18 mouse cellular contexts compared by ENCODE assay signal in the genomic region with DNA sequence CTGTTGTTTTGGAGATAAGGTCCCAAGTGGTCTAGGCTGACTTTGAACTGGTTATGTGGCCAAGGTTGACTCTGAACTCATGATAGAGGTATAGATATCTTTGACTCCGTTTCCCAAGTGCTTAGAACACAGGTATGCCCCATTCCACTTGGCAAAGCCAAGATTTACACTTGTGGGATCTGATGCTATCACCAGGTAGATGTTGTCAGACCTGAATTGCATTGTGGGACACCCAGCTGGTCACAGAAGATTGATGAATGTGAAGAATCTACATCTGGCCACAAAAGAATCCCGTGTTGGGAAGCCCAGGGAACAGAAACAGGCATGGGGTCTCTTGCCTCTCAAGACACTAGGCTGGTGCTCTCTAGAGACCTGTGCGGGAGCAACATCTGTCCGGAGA.
"Had no signal": no experiment of that assay in that cellular context is flagged by ENCODE, and none has a peak within 500 bp of the region (broad histone marks: within the 10 kb centered on the region; RNA-seq: fewer than 3 reads in every experiment).

No protein-coding gene starts in this region.

- H3K36me3 ChIP-seq: midbrain, embryonic 12.5 days; neural tube, embryonic 13.5 days; neural tube, embryonic 15.5 days had no signal

- H3K27ac ChIP-seq: midbrain, embryonic 12.5 days; neural tube, embryonic 13.5 days; neural tube, embryonic 15.5 days had no signal

- H3K4me3 ChIP-seq: midbrain, embryonic 12.5 days; myocyte; neural tube, embryonic 13.5 days; neural tube, embryonic 15.5 days had no signal

- H3K9me3 ChIP-seq: midbrain, embryonic 12.5 days; neural tube, embryonic 13.5 days; neural tube, embryonic 15.5 days had no signal

- H3K27me3 ChIP-seq: neural tube, embryonic 13.5 days; neural tube, embryonic 15.5 days had no signal

- ATAC-seq: midbrain, embryonic 16.5 days had no signal

- H3K9ac ChIP-seq: lung, embryonic 14.5 days; midbrain, embryonic 12.5 days; neural tube, embryonic 13.5 days; neural tube, embryonic 15.5 days had no signal

- DNase-seq: lung, adult 18-20 months; lung, embryonic 14.5 days; lung, postnatal 10 days; lung, postnatal 4 days; midbrain, embryonic 14.5 days; retina, postnatal 1 day; right cerebral cortex, adult 18-20 months; right cerebral cortex, postnatal 25 days; right cerebral cortex, postnatal 4 days; spleen, adult 18-20 months; thymus, adult 18-20 months; thymus, postnatal 14 days; thymus, postnatal 36 days had no signal

- H3K4me2 ChIP-seq: lung, embryonic 14.5 days; midbrain, embryonic 12.5 days; neural tube, embryonic 13.5 days; neural tube, embryonic 15.5 days had no signal
